Mouse (Mus musculus): ENCODE measurements around the gene 1700020L24Rik. TPM values are rescaled to one million over a fixed set of nuclear protein-coding genes. Genes with fewer than 3 reads are reported as not detected.

1700020L24Rik gene
- 0.45 and 0.64 TPM in 2 replicates for polyA plus RNA-seq (2012; rRNA removed)

DNA sequence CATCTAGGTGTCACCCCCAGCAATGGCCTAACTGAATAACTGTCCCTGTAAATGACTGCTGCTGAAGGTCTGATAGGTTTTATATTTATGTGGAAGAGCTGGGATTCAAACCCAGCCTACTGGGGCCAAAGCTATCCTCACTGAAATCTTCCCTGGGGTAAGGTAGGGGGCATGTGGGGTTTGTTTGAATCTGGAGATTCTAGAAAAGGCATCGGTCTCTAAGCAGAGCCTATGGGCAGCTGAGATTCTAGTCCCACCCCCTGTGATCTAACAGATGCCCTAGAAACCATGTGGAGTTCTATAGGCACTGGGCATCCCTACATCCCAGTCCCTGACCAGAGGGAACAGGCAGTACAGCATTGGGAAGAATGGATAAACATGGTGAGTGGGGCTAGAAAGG, at the start of gene 1700020L24Rik:
Gene 1700020L24Rik, plus strand, starts transcription at position 301 of the 400 bp plus-strand sequence.

DNA sequence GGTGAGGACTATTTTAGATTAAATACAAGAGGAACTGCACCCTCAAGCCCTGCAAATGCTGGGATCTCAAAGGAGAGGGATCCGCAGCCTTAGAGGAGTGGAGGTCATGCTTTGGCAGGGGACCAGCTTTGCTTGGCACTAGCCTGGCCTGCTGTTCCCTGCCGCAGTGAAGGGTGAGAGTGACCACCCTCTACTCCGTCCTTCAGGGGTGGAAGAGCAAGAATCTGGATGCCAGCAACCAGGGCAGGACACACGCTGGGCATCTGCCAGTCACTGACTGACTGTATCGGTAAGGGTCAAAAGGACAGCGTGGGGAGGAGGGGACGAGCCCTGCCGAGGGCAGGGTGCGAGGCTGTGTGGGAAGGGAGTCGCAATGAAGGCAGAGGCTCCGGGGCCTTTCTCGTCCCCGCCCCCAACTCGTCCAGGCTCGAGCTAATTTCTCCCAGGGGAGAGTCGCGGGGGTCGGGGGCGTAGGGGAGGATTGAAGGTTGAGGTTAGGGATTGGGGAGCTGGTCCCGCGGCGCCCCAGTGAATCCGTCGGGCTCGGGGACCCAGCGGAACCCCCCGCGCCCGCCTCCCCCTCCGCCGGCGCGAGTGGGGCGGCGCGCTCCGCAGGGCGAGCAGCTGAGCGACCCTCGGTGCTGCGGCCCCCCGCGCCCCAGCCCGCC, 28.3 kb upstream of the 1700020L24Rik start, which contains the start of gene Rasl10b:
Gene Rasl10b, plus strand, starts transcription at position 51 of the 668 bp plus-strand sequence.

GRCm38 (mm10) chr11:83429355-83429754, 8.1 kb upstream of the 1700020L24Rik start, which contains the start of gene Gas2l2:
Gene Gas2l2, minus strand, starts transcription at chr11:83429455.

GRCm38 (mm10) chr11:83462711-83463244, 25.3 kb downstream of the 1700020L24Rik start, which contains the start of gene Mmp28:
Gene Mmp28, minus strand, starts transcription at chr11:83463071.

DNA sequence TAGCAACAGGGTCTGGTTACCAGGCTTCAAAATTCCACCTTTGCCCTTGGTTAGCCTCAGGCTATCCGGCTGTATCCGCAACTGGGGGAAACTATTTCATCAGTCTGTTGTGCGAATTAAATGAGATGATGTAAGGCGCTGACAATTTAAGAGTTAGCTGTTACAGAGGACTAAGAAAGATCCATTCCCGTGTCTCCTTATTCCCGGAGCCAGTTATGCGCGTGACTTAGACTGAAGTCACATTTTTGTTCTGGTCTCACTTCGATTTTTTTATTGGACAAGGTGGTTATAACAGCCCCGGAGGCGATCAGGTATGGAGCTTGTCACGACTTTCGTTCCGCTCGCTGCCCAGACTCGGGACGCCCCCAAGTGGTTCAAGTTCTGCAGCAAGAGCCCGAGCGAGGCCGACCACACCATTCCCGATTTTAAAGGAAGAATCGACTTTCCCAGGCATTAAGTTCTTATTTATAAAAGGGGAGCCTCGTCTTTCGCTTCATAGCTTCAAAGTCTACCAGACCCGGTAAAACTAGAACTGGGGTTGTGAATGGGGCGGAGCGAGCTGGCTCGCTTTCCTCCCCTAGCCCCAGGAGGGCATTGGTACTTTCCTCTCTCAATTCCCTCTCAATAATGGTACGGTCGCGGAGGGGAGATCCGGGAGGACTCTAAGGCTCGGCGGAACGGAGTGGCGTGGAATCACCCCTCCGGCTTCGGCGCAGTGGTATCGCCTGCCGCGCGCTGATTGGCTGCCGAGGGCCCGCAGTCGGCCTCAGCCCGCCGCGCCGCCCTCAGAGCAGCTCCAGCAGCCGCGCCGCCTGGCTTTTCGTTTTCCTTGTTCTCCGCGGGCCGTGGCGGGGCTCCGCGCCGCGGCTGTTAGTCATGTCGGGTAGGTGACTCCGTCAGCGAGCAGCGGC, 35.1 kb downstream of the 1700020L24Rik start, which contains the start of gene Taf15:
Gene Taf15, plus strand, starts transcription at position 763 of the 911 bp plus-strand sequence.

Other genes starting within 250 kb of the 1700020L24Rik start
- gene Slfn3, start 246.3 kb upstream of the 1700020L24Rik start, polyA plus RNA-seq (2012; rRNA removed): 0.35 and 0.39 TPM in 2 replicates
- gene Slfn14, start 151.0 kb upstream of the 1700020L24Rik start, polyA plus RNA-seq (2012; rRNA removed): 0.03 and 0.04 TPM in 2 replicates
- 117 and 129 TPM in 2 replicates for gene Ap2b1, start 138.7 kb upstream of the 1700020L24Rik start, polyA plus RNA-seq (2012; rRNA removed)
- gene Pex12, start 135.1 kb upstream of the 1700020L24Rik start, polyA plus RNA-seq (2012; rRNA removed): 11.2 and 12.5 TPM in 2 replicates
- 84.3 and 91.7 TPM in 2 replicates for gene Rasl10b, start 28.5 kb upstream of the 1700020L24Rik start, polyA plus RNA-seq (2012; rRNA removed)
- 0.25 and 0.28 TPM in 2 replicates for gene Gas2l2, start 8.2 kb upstream of the 1700020L24Rik start, polyA plus RNA-seq (2012; rRNA removed)
- 3.1 and 3.4 TPM in 2 replicates for gene Mmp28, start 25.4 kb downstream of the 1700020L24Rik start, polyA plus RNA-seq (2012; rRNA removed)
- gene Taf15, start 35.4 kb downstream of the 1700020L24Rik start, polyA plus RNA-seq (2012; rRNA removed): 68.5 and 74.6 TPM in 2 replicates
- gene Heatr9, start 84.5 kb downstream of the 1700020L24Rik start, polyA plus RNA-seq (2012; rRNA removed): not detected in 2 replicates
- gene Ccl5, start 92.8 kb downstream of the 1700020L24Rik start, polyA plus RNA-seq (2012; rRNA removed): not detected in 2 replicates
- 1.7 and 1.8 TPM in 2 replicates for gene Ccl9, start 141.0 kb downstream of the 1700020L24Rik start, polyA plus RNA-seq (2012; rRNA removed)
- gene Ccl6, start 155.4 kb downstream of the 1700020L24Rik start, polyA plus RNA-seq (2012; rRNA removed): 0.70 and 1.2 TPM in 2 replicates
- not detected in 2 replicates for gene Rpl9-ps1, start 207.9 kb downstream of the 1700020L24Rik start, polyA plus RNA-seq (2012; rRNA removed)
- 1.5 and 1.7 TPM in 2 replicates for gene Ccl3, start 211.7 kb downstream of the 1700020L24Rik start, polyA plus RNA-seq (2012; rRNA removed)
- gene Ccl4, start 224.9 kb downstream of the 1700020L24Rik start, polyA plus RNA-seq (2012; rRNA removed): 0.28 and 0.32 TPM in 2 replicates